Mouse (Mus musculus): ENCODE measurements at regions not wholly inside any gene's neighbourhood (a gene's known extent, or its start where the extent isn't known, plus 50 kb on each side); places are given as distances from the start of the nearest gene placed in this dataset.

DNA sequence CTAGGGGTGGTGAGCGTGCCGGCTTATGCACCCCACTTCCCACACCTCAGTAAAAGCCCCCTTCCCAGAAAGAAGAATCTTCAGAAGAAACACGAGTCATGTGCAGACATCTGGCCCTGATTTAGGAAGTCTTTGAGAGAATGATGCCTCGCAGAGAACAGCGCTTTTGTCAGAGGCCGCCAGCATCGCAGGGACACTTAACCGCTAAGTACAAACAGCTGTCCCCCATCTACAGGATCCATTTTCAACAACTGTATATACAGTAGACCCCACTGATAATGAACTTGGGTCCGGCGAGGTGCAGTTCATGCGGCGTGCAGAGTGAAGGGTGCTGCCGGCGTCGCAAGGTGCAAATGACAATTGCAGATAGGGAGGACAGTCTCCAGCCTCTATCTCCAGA, 85.4 kb upstream of the Rbm19 start:
- TF ChIP-seq MYOD1 (IDR thresholded peaks at IDR 0.05; ENCODE audit: control insufficient read depth in 1 of 3, insufficient read length in 2 of 3, low read depth in 2 of 3): no peak
- TF ChIP-seq USF1 (IDR thresholded peaks at IDR 0.05; ENCODE audit: low read depth): no peak
- no peak for TF ChIP-seq MAX (IDR thresholded peaks at IDR 0.05; ENCODE audit: low read depth)
- TF ChIP-seq TCF3 (IDR thresholded peaks at IDR 0.05; ENCODE audit: insufficient read length, low read depth): no peak
- no peak for TF ChIP-seq POLR2A (IDR thresholded peaks at IDR 0.05; ENCODE audit: insufficient read length, low read depth)
- H3K4me3 ChIP-seq: no peak overlapping the region
- no peak overlapping the region for H3ac ChIP-seq (ENCODE audit: control insufficient read depth, insufficient read length)
- H3K79me2 ChIP-seq (ENCODE audit: control insufficient read depth, insufficient read depth): no peaks in the 10 kb centered on the region
- no peaks in the 10 kb centered on the region for H3K36me3 ChIP-seq (ENCODE audit: control insufficient read depth, insufficient read depth)
- peaks cover 4% of the 10 kb centered on the region for H3K27me3 ChIP-seq (ENCODE audit: control insufficient read depth, insufficient read depth, insufficient read length)
- H3K4me2 ChIP-seq (ENCODE audit: low read depth): no peak overlapping the region

DNA sequence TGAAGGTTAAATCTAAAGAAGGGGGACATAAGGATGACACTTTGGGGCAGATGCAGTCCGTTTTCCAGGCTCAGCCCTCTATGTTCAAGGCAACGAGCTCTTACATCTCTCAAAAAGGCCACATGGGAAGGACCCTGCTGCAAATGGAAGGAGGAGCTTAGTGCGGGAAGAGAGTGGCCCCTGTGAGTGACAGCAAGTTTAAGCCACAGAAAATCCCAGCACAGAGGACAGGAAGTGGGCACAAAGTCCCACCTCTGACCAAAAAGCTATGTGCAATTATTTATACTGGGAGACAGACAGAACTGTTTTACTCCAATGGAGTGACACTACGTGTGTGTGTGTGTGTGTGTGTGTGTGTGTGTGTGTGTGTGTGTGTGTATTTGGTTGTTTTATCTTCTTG, 84.7 kb upstream of the Rbm19 start:
- Histone ChIP-seq H3K4me2 (ENCODE audit: low read depth) (no peak overlapping the region), H3ac (ENCODE audit: control insufficient read depth, insufficient read length) (no peak overlapping the region), H3K4me3 (no peak overlapping the region), H3K27me3 (ENCODE audit: control insufficient read depth, insufficient read depth, insufficient read length) (peaks cover 4% of the 10 kb centered on the region), H3K36me3 (ENCODE audit: control insufficient read depth, insufficient read depth) (no peaks in the 10 kb centered on the region), H3K79me2 (ENCODE audit: control insufficient read depth, insufficient read depth) (no peaks in the 10 kb centered on the region)
- TF ChIP-seq POLR2A (IDR thresholded peaks at IDR 0.05; ENCODE audit: insufficient read length, low read depth) (no peak), MAX (IDR thresholded peaks at IDR 0.05; ENCODE audit: low read depth) (no peak), CEBPB (IDR thresholded peaks at IDR 0.05; ENCODE audit: insufficient read depth, poor library complexity, severe bottlenecking) (no peak), MYOD1 (IDR thresholded peaks at IDR 0.05; ENCODE audit: control insufficient read depth in 1 of 3, insufficient read length in 2 of 3, low read depth in 2 of 3) (no peak), POLR2AphosphoS2 (IDR thresholded peaks at IDR 0.05; ENCODE audit: insufficient read length, low read depth) (no peak), MYOG (IDR thresholded peaks at IDR 0.05; ENCODE audit: control insufficient read depth in 1 of 3, insufficient read depth in 1 of 3, insufficient read length in 2 of 3, low read depth in 2 of 3) (no peak), E2F4 (IDR thresholded peaks at IDR 0.05; ENCODE audit: insufficient read depth) (no peak), REST (IDR thresholded peaks at IDR 0.05; ENCODE audit: insufficient read depth, insufficient read length) (no peak), TCF3 (IDR thresholded peaks at IDR 0.05; ENCODE audit: insufficient read length, low read depth) (no peak), TCF12 (IDR thresholded peaks at IDR 0.05; ENCODE audit: insufficient read depth, poor library complexity, severe bottlenecking) (no peak), SRF (IDR thresholded peaks at IDR 0.05; ENCODE audit: control insufficient read depth, insufficient read length, low read depth) (no peak)

GRCm38 (mm10) chr5:120034499-120035077, 81.7 kb upstream of the Rbm19 start:
- Histone ChIP-seq H3K4me2 (ENCODE audit: low read depth) (no peak overlapping the region), H3K36me3 (ENCODE audit: control insufficient read depth, insufficient read depth) (no peaks in the 10 kb centered on the region), H3ac (ENCODE audit: control insufficient read depth, insufficient read length) (no peak overlapping the region), H3K79me2 (ENCODE audit: control insufficient read depth, insufficient read depth) (no peaks in the 10 kb centered on the region), H3K4me3 (no peak overlapping the region), H3K27me3 (ENCODE audit: control insufficient read depth, insufficient read depth, insufficient read length) (peaks cover 4% of the 10 kb centered on the region)
- TF ChIP-seq MAX (IDR thresholded peaks at IDR 0.05; ENCODE audit: low read depth): no peak
- no peak for TF ChIP-seq TCF12 (IDR thresholded peaks at IDR 0.05; ENCODE audit: insufficient read depth, poor library complexity, severe bottlenecking)
- TF ChIP-seq TCF3 (IDR thresholded peaks at IDR 0.05; ENCODE audit: insufficient read length, low read depth): no peak
- TF ChIP-seq SRF (IDR thresholded peaks at IDR 0.05; ENCODE audit: control insufficient read depth, insufficient read length, low read depth): no peak
- TF ChIP-seq E2F4 (IDR thresholded peaks at IDR 0.05; ENCODE audit: insufficient read depth): no peak

- Histone ChIP-seq H3K79me2 (ENCODE audit: control insufficient read depth, insufficient read depth) (no peaks in the 10 kb centered on the region), H3K4me2 (ENCODE audit: low read depth) (no peak overlapping the region), H3K4me3 (no peak overlapping the region), H3ac (ENCODE audit: control insufficient read depth, insufficient read length) (no peak overlapping the region), H3K27me3 (ENCODE audit: control insufficient read depth, insufficient read depth, insufficient read length) (peaks cover 4% of the 10 kb centered on the region), H3K36me3 (ENCODE audit: control insufficient read depth, insufficient read depth) (no peaks in the 10 kb centered on the region)
- TF ChIP-seq REST (IDR thresholded peaks at IDR 0.05; ENCODE audit: insufficient read depth, insufficient read length): no peak
- TF ChIP-seq TCF12 (IDR thresholded peaks at IDR 0.05; ENCODE audit: insufficient read depth, poor library complexity, severe bottlenecking): no peak
- no peak for TF ChIP-seq MYOG (IDR thresholded peaks at IDR 0.05; ENCODE audit: control insufficient read depth in 1 of 3, insufficient read depth in 1 of 3, insufficient read length in 2 of 3, low read depth in 2 of 3)
- no peak for TF ChIP-seq MAX (IDR thresholded peaks at IDR 0.05; ENCODE audit: low read depth)
- TF ChIP-seq USF1 (IDR thresholded peaks at IDR 0.05; ENCODE audit: low read depth): no peak
- no peak for TF ChIP-seq E2F4 (IDR thresholded peaks at IDR 0.05; ENCODE audit: insufficient read depth)
- no peak for TF ChIP-seq CEBPB (IDR thresholded peaks at IDR 0.05; ENCODE audit: insufficient read depth, poor library complexity, severe bottlenecking)
- no peak for TF ChIP-seq TCF3 (IDR thresholded peaks at IDR 0.05; ENCODE audit: insufficient read length, low read depth)
- TF ChIP-seq MYOD1 (IDR thresholded peaks at IDR 0.05; ENCODE audit: control insufficient read depth in 1 of 3, insufficient read length in 2 of 3, low read depth in 2 of 3): no peak
- no peak for TF ChIP-seq POLR2A (IDR thresholded peaks at IDR 0.05; ENCODE audit: insufficient read length, low read depth)
- no peak for TF ChIP-seq POLR2AphosphoS2 (IDR thresholded peaks at IDR 0.05; ENCODE audit: insufficient read length, low read depth)
- TF ChIP-seq SRF (IDR thresholded peaks at IDR 0.05; ENCODE audit: control insufficient read depth, insufficient read length, low read depth): no peak
These were observed 81.0 kb upstream of the Rbm19 start for GRCm38 (mm10) chr5:120035251-120035650.

- peaks cover 4% of the 10 kb centered on the region for H3K27me3 ChIP-seq (ENCODE audit: control insufficient read depth, insufficient read depth, insufficient read length)
- TF ChIP-seq MYOD1 (IDR thresholded peaks at IDR 0.05; ENCODE audit: control insufficient read depth in 1 of 3, insufficient read length in 2 of 3, low read depth in 2 of 3) (no peak), MYOG (IDR thresholded peaks at IDR 0.05; ENCODE audit: control insufficient read depth in 1 of 3, insufficient read depth in 1 of 3, insufficient read length in 2 of 3, low read depth in 2 of 3) (no peak), TCF3 (IDR thresholded peaks at IDR 0.05; ENCODE audit: insufficient read length, low read depth) (no peak), E2F4 (IDR thresholded peaks at IDR 0.05; ENCODE audit: insufficient read depth) (no peak), SRF (IDR thresholded peaks at IDR 0.05; ENCODE audit: control insufficient read depth, insufficient read length, low read depth) (no peak)
- no peaks in the 10 kb centered on the region for H3K79me2 ChIP-seq (ENCODE audit: control insufficient read depth, insufficient read depth)
These were observed 78.5 kb upstream of the Rbm19 start for GRCm38 (mm10) chr5:120037806-120038205.

More at GRCm38 (mm10) chr5:120037806-120038205, 78.5 kb upstream of the Rbm19 start:
- Histone ChIP-seq H3K4me3 (no peak overlapping the region), H3K4me2 (ENCODE audit: low read depth) (no peak overlapping the region), H3K36me3 (ENCODE audit: control insufficient read depth, insufficient read depth) (no peaks in the 10 kb centered on the region), H3ac (ENCODE audit: control insufficient read depth, insufficient read length) (no peak overlapping the region)

All from myocyte (in vitro differentiated cells).